Mouse (Mus musculus): ENCODE results near the gene Srsf4. TPM values are rescaled to one million over a fixed set of nuclear protein-coding genes. Genes with fewer than 3 reads are reported as not detected.
A peak's percentile ranks its signal among the peaks of the same experiment; 100 is the strongest.

Gene Srsf4
- polyA plus RNA-seq, 1 experiment from 2014 or later, result 158 TPM

- peak within 1 kb of the TSS; percentile 84 for H3K9ac ChIP-seq (replicated peaks)
- H3K36me3 ChIP-seq, result no peaks in the 10 kb centered on the region
- no peak within 1 kb of the TSS for H3K27ac ChIP-seq
- under 1% methylated on average over 57 of the region's 72 CpGs for WGBS
- peak within 1 kb of the TSS; percentile 71 for H3K4me3 ChIP-seq (replicated peaks)
- peaks cover 50% of the 10 kb centered on the region for H3K27me3 ChIP-seq
- H3K4me1 ChIP-seq (replicated peaks), result peaks cover 39% of the 10 kb centered on the region
- peak; percentile 61 for ATAC-seq (ENCODE audit: insufficient number of reproducible peaks, insufficient read depth, low FRiP score, low TSS enrichment, low read depth)
- peak within 1 kb of the TSS; percentile 98 for H3K4me2 ChIP-seq
- H3K9me3 ChIP-seq, result no peaks in the 10 kb centered on the region
Measured at GRCm38 (mm10) chr4:131837872-131838524, 35.4 kb upstream of the Srsf4 start, which contains the start of gene Ptpru. Gene Ptpru, minus strand, starts transcription at chr4:131838288.

- peak within 1 kb of the TSS; percentile 84 for H3K4me2 ChIP-seq
- ATAC-seq (ENCODE audit: insufficient number of reproducible peaks, insufficient read depth, low FRiP score, low TSS enrichment, low read depth), result peak; percentile 69
- no peaks in the 10 kb centered on the region for H3K9me3 ChIP-seq
- peaks cover 14% of the 10 kb centered on the region; the same call in 1 of the 2 replicates for H3K27me3 ChIP-seq
- peak within 1 kb of the TSS; percentile 76 for H3K9ac ChIP-seq (replicated peaks)
- peak within 1 kb of the TSS; percentile 92 for H3K4me3 ChIP-seq (replicated peaks)
- no peaks in the 10 kb centered on the region; the same call in 1 of the 2 replicates for H3K36me3 ChIP-seq
- H3K4me1 ChIP-seq (replicated peaks), result peaks cover 22% of the 10 kb centered on the region
- under 1% methylated on average over 37 of the region's 37 CpGs for WGBS
- no peak within 1 kb of the TSS for H3K27ac ChIP-seq
Measured at GRCm38 (mm10) chr4:131843290-131843743, 30.1 kb upstream of the Srsf4 start, which contains the start of gene Mecr. Gene Mecr, plus strand, starts transcription at chr4:131843470.

- H3K4me3 ChIP-seq (replicated peaks), result no peak overlapping the region
- H3K9ac ChIP-seq (replicated peaks), result no peak overlapping the region
- 82% methylated on average over 8 of the region's 8 CpGs for WGBS
- peaks cover 8% of the 10 kb centered on the region for H3K36me3 ChIP-seq
- no peak overlapping the region for H3K27ac ChIP-seq
- no peak for ATAC-seq (ENCODE audit: insufficient number of reproducible peaks, insufficient read depth, low FRiP score, low TSS enrichment, low read depth)
- H3K27me3 ChIP-seq, result peaks cover 5% of the 10 kb centered on the region; the same call in 1 of the 2 replicates
- H3K4me1 ChIP-seq (replicated peaks), result peaks cover 30% of the 10 kb centered on the region
- no peak overlapping the region for H3K4me2 ChIP-seq
- no peaks in the 10 kb centered on the region for H3K9me3 ChIP-seq
Measured at GRCm38 (mm10) chr4:131845991-131846778, 27.2 kb upstream of the Srsf4 start.

GRCm38 (mm10) chr4:131848082-131848481 is 25.3 kb upstream of the Srsf4 start:
- peaks cover 8% of the 10 kb centered on the region for H3K36me3 ChIP-seq
- ATAC-seq (ENCODE audit: insufficient number of reproducible peaks, insufficient read depth, low FRiP score, low TSS enrichment, low read depth), result no peak
- 58% methylated on average over 6 of the region's 6 CpGs for WGBS
- no peak overlapping the region for H3K9ac ChIP-seq (replicated peaks)
- no peak overlapping the region for H3K4me2 ChIP-seq
- H3K4me1 ChIP-seq (replicated peaks), result peaks cover 26% of the 10 kb centered on the region
- peak overlapping the region; percentile 62 for H3K27ac ChIP-seq
- H3K9me3 ChIP-seq, result no peaks in the 10 kb centered on the region
- no peaks in the 10 kb centered on the region for H3K27me3 ChIP-seq
- no peak overlapping the region for H3K4me3 ChIP-seq (replicated peaks)

- H3K9me3 ChIP-seq, result no peaks in the 10 kb centered on the region
- H3K4me3 ChIP-seq (replicated peaks), result no peak overlapping the region
- H3K9ac ChIP-seq (replicated peaks), result no peak overlapping the region
- H3K27me3 ChIP-seq, result no peaks in the 10 kb centered on the region
- 67% methylated on average over 5 of the region's 5 CpGs for WGBS
- no peak overlapping the region for H3K4me2 ChIP-seq
- peaks cover 15% of the 10 kb centered on the region for H3K4me1 ChIP-seq (replicated peaks)
- peak overlapping the region; percentile 46; the same call in 1 of the 2 replicates for H3K27ac ChIP-seq
- ATAC-seq (ENCODE audit: insufficient number of reproducible peaks, insufficient read depth, low FRiP score, low TSS enrichment, low read depth), result no peak
- H3K36me3 ChIP-seq, result peaks cover 8% of the 10 kb centered on the region
Measured at GRCm38 (mm10) chr4:131849986-131850638, 23.3 kb upstream of the Srsf4 start.

- no peak for ATAC-seq (ENCODE audit: insufficient number of reproducible peaks, insufficient read depth, low FRiP score, low TSS enrichment, low read depth)
- Histone ChIP-seq H3K27me3 (no peaks in the 10 kb centered on the region), H3K9me3 (no peaks in the 10 kb centered on the region), H3K9ac (replicated peaks) (no peak overlapping the region), H3K4me1 (replicated peaks) (peaks cover 7% of the 10 kb centered on the region), H3K4me3 (replicated peaks) (no peak overlapping the region), H3K36me3 (peaks cover 20% of the 10 kb centered on the region), H3K4me2 (no peak overlapping the region), H3K27ac (no peak overlapping the region)
- 85% methylated on average over 5 of the region's 5 CpGs for WGBS
Measured at GRCm38 (mm10) chr4:131854950-131855349, 18.5 kb upstream of the Srsf4 start.

GRCm38 (mm10) chr4:131860492-131861340 is 12.7 kb upstream of the Srsf4 start:
- no peaks in the 10 kb centered on the region; the same call in 1 of the 2 replicates for H3K4me1 ChIP-seq (replicated peaks)
- WGBS, result 50% methylated on average over 15 of the region's 15 CpGs
- H3K36me3 ChIP-seq, result peaks cover 51% of the 10 kb centered on the region
- H3K4me3 ChIP-seq (replicated peaks), result no peak overlapping the region
- H3K27ac ChIP-seq, result no peak overlapping the region
- peak; percentile 37; the same call in 1 of the 2 replicates for ATAC-seq (ENCODE audit: insufficient number of reproducible peaks, insufficient read depth, low FRiP score, low TSS enrichment, low read depth)
- no peak overlapping the region for H3K4me2 ChIP-seq
- no peak overlapping the region; the same call in 1 of the 2 replicates for H3K9ac ChIP-seq (replicated peaks)
- H3K9me3 ChIP-seq, result no peaks in the 10 kb centered on the region
- H3K27me3 ChIP-seq, result no peaks in the 10 kb centered on the region

- H3K27me3 ChIP-seq, result no peaks in the 10 kb centered on the region
- no peak overlapping the region for H3K4me2 ChIP-seq
- no peaks in the 10 kb centered on the region; the same call in 1 of the 2 replicates for H3K4me1 ChIP-seq (replicated peaks)
- no peak overlapping the region for H3K27ac ChIP-seq
- no peak overlapping the region; the same call in 1 of the 2 replicates for H3K9ac ChIP-seq (replicated peaks)
- H3K4me3 ChIP-seq (replicated peaks), result no peak overlapping the region
- no peaks in the 10 kb centered on the region for H3K9me3 ChIP-seq
- WGBS, result 83% methylated on average over 4 of the region's 4 CpGs
- no peak for ATAC-seq (ENCODE audit: insufficient number of reproducible peaks, insufficient read depth, low FRiP score, low TSS enrichment, low read depth)
- H3K36me3 ChIP-seq, result peaks cover 54% of the 10 kb centered on the region
Measured at GRCm38 (mm10) chr4:131861341-131861739, 12.1 kb upstream of the Srsf4 start.

GRCm38 (mm10) chr4:131872672-131873292 is 635 bp upstream of the Srsf4 start:
- 9% methylated on average over 11 of the region's 11 CpGs for WGBS
- H3K4me3 ChIP-seq (replicated peaks), result peak overlapping the region; percentile 87
- peaks cover 6% of the 10 kb centered on the region; the same call in 1 of the 2 replicates for H3K36me3 ChIP-seq
- peaks cover 30% of the 10 kb centered on the region for H3K4me1 ChIP-seq (replicated peaks)
- H3K27me3 ChIP-seq, result no peaks in the 10 kb centered on the region
- H3K9ac ChIP-seq (replicated peaks), result peak overlapping the region; percentile 72
- H3K4me2 ChIP-seq, result peak overlapping the region; percentile 69
- ATAC-seq (ENCODE audit: insufficient number of reproducible peaks, insufficient read depth, low FRiP score, low TSS enrichment, low read depth), result peak; percentile 49
- no peaks in the 10 kb centered on the region for H3K9me3 ChIP-seq
- H3K27ac ChIP-seq, result peak overlapping the region; percentile 100

GRCm38 (mm10) chr4:131874169-131874536 is 736 bp downstream of the Srsf4 start:
- H3K27ac ChIP-seq, result peak overlapping the region; percentile 100
- peak overlapping the region; percentile 69 for H3K4me2 ChIP-seq
- peaks cover 38% of the 10 kb centered on the region for H3K4me1 ChIP-seq (replicated peaks)
- peak overlapping the region; percentile 87 for H3K4me3 ChIP-seq (replicated peaks)
- H3K9me3 ChIP-seq, result no peaks in the 10 kb centered on the region
- ATAC-seq (ENCODE audit: insufficient number of reproducible peaks, insufficient read depth, low FRiP score, low TSS enrichment, low read depth), result no peak
- no peaks in the 10 kb centered on the region for H3K27me3 ChIP-seq
- peak overlapping the region; percentile 100 for H3K9ac ChIP-seq (replicated peaks)
- under 1% methylated on average over 20 of the region's 20 CpGs for WGBS
- no peaks in the 10 kb centered on the region for H3K36me3 ChIP-seq
